Mouse (Mus musculus) kidney, postnatal 36 days (tissue): ENCODE results near the gene Vti1a.

Experiments used
- DNase-seq, 2 experiments: peaks; one replicate each; pipeline ENCODE4 v3.0.0; 2021 to 2022; ENCODE audit warnings: mixed read lengths in 2 of 2

Gene Vti1a

DNA sequence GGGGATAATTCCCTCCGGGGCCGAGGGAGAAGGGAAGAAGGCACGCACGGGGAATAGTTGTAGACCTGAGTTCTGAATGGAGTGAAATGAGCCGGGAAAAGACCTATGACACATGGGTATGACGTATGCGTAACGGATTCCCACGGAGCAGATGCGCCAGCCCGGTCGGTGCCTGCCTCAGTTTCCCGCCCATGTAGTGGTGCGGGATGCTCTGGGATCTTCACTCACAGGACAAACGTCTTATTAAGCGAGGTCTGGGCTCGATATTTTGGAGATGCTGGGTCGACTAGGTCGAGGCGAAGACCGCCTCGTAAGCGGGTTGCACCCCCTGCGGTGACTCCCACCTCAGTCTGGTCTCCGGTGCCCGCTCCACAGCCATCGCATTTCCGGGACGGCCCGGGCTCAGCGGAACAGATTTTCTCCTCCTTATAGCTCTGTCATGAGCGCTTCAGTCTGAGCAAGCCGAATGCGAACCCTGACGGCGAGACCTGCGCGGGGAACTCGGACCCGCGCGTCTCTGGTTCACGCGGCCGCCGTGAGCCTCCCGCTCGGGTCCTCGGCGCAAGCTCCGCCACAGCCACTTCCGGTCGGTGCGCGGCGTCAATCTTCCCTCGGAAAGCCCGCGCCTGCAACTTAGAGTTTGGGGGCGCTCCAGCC lies 515 bp upstream of the Vti1a start, which contains the start of gene Zdhhc6:
TSS of gene Zdhhc6 (minus strand) at position 581 of the 657 bp plus-strand sequence.
- peak; percentile 75 to 92 for DNase-seq

GRCm38 (mm10) chr19:55316901-55317300 lies 806 bp downstream of the Vti1a start:
- no peak for DNase-seq

GRCm38 (mm10) chr19:55319036-55319435 lies 2.9 kb downstream of the Vti1a start:
- DNase-seq = peak in 1 of 2 experiments; percentile 38

GRCm38 (mm10) chr19:55319521-55319920 lies 3.4 kb downstream of the Vti1a start:
- peak; percentile 8 to 33 for DNase-seq

- DNase-seq = no peak
These were observed 6.5 kb downstream of the Vti1a start for GRCm38 (mm10) chr19:55322604-55323003.

- no peak for DNase-seq
These were observed 11.4 kb downstream of the Vti1a start for GRCm38 (mm10) chr19:55327510-55327909.

DNA sequence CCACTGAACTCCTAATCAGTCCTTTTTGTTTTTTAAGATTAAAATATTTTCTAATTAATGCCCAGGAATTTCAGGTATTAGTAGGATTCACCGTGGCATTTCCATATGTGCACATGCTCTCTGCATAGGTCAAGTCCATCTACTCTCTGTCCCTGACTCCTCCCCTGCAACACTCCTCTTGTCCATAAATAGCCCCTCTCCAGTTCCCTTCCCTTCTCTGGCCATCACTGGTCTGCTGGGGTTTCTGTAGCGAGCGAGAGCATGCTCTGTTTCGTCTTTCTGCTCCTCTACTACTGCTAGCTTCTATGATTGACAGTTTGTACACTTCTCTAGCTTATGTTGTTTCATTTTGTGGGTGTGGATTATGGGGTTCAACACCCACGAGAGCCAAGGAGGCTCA lies 15.7 kb downstream of the Vti1a start:
- no peak for DNase-seq

DNA sequence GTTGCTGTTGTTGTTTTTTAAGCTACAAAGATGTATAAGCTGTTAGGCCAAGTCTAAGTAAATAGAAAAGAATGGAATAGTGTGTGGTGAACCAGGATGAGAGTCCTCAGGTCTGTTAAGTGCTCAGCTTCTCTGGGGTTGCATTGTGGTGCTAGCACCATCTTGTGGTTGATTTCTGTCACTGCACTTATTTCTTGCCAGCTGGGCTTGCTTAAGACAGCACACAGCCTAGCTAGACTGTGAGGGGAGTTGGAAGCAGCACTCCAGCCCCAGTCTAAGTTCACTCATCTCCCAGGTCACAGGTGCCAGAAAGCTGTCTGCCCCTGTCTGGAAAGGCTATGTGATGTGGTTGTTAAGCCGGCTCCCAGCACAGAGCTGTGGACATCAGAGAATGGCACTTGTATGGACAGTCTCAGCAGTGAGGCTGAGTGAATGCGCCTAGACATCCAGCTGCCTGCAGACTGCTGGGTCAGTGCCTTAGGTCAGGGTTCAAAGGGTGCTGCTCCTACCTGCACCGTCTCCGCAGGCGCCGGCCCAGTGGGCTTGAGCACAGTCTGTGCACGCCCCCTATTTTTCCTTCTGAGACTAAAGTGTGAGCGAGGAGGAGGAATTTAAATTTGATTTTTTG lies 16.7 kb downstream of the Vti1a start:
- peak; percentile 71 for DNase-seq

DNA sequence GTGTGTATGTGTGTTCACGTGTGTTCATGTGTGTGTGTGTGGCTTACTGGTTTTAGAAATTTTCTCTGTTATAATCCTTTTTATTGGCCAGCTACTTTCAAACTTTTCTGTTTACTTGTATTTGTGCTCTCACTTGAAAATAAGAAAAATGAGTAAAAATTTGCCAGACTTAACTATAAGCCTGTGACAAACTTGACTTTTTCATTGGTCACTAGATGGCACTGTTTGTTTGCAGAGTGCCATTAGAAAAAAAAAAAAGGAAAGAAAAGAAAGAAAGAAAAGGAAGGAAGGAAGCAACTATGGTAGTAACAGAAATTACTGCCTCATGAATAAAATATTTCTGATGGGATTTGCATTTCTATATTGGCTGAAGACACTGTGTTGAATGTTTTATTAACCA lies 19.8 kb downstream of the Vti1a start:
- DNase-seq = peak in 1 of 2 experiments; percentile 23

DNA sequence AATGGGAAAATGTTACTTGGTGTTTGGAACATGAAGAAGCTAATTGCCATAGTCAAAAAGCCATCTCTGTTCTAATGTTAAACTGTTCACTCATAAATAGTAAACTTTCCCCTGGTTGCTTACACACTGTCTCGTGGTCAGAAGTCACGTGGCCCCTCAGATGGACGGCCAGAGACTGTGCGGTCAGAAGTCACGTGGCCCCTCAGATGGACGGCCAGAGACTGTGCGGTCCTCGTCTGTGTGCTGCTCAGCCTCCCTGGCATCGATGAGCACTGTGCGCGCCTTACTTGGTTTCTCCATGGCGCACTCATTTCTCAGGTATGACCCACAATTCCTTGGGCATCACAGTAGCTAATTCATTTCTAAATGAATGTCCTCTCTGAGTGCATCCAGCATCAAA lies 20.3 kb downstream of the Vti1a start:
- DNase-seq = peak; percentile 57 to 65

- DNase-seq = no peak
These were observed 21.0 kb downstream of the Vti1a start for GRCm38 (mm10) chr19:55337066-55337465.

GRCm38 (mm10) chr19:55337664-55338063 lies 21.6 kb downstream of the Vti1a start:
- no peak for DNase-seq

GRCm38 (mm10) chr19:55340521-55340920 lies 24.4 kb downstream of the Vti1a start:
- DNase-seq = no peak

- DNase-seq = no peak
These were observed 25.3 kb downstream of the Vti1a start for GRCm38 (mm10) chr19:55341377-55341776.

- no peak for DNase-seq
These were observed 26.3 kb downstream of the Vti1a start for GRCm38 (mm10) chr19:55342423-55342822.

DNA sequence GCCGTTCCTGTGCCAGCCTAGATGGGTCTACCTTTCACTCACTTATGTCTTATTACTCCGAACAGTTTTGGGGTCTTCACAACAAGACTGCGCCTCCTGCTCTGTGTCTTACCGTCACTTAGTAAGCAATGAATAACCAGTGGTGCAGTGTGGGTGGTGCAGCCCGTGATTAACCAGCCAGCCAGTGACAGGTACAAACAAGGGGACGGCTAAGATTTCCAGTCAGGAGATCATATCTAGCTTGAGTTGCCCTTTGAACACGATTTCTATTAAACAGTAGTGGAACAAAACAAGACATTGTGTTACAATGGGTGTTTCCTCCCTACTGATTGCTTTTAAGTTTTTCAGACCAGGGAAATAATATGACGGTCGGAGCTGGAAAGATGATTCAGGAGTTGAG lies 27.2 kb downstream of the Vti1a start:
- peak in 1 of 2 experiments; percentile 13 for DNase-seq

- DNase-seq = no peak
These were observed 32.1 kb downstream of the Vti1a start for GRCm38 (mm10) chr19:55348187-55348586.

DNA sequence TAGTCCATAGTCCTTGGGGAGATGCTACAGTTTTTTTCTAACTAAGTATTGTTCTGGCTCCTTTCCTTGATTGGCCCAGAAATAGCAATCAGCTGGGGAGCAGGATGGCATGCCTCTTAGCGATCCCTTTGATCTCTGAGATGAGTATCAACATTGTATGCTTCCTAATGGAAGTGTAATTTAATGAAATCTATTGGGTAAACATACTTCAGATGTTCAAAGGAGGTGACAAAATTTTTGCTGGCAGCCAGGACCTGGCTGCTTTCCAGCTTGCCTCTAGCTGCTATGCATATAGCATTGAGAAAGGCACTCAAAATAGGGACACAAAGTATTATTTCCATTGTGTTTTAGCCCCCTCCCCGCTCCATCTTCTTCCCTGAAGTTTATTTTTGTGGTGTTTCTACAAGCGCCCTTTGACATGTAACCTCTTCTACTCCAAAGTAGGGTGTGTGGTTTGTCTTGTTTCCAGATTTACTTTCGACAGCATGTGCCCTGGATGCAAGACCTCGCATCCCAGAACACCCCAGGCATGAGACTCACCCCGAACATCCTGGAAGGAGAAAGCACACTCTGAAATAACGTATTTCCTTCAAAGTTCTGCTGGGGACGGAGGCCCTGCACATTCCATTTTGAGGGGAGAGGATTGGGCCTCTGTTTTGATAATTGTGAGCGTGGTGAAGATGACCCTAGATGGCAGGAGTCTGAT lies 34.7 kb downstream of the Vti1a start:
- DNase-seq = no peak

DNA sequence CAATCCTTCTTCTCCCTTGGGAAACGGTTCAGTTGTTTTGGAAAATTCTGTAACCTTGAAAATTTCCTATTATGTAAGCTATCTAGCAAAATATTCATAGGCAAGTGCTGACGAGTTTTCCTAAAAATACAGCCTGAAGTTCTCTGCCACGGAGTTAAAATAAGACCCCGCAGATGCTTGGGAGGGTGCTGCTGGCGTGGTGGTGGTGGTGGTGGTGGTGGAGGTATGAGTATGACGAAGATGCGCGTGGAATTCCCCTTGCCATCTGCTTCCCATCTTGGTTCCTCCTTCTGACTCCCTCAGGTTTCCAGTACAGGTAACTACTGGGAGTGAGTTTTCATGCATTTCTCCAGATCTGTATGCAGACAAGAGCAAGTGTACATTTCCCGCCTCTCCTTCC lies 46.5 kb downstream of the Vti1a start:
- no peak for DNase-seq

GRCm38 (mm10) chr19:55369691-55370090 lies 53.6 kb downstream of the Vti1a start:
- DNase-seq = no peak

GRCm38 (mm10) chr19:55376331-55376730 lies 60.2 kb downstream of the Vti1a start:
- DNase-seq = no peak

DNA sequence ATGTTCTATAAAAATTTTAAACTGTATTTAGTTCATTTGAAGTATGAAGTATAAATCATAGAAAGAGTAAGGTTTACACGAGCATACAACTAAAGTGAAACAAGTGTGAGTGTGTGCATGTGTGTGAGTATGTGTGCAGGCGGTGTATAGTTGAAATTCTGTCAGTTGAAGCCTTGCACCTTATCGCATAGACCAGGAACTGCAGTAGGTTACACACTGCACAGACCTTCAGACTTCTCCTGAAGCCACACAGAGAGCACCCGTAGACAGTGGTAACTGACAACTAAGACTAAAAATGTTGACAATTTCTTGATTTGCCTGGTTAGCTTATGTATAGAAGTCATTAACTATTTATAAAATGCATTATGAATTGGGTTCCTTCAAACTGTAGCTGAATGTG lies 61.4 kb downstream of the Vti1a start:
- no peak for DNase-seq

DNA sequence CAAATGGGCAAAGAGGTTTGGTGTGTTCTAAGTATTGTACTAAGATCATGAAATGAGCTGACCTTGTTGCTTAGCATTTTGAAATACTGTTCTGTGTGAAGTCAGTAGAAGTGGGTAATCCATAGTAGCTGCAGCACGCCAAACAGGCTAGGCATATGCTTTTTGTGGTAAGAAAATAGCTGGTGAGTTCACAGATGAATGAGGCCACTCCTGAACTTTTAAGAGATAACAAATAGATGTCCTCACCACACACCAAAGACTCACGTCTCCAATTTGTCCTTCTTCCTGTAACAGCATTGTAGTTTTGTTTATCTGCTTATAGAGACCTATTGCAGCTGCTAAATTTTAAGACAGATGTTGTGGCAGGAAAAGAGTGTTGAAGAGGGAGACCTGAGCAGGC lies 62.8 kb downstream of the Vti1a start:
- no peak for DNase-seq

GRCm38 (mm10) chr19:55380764-55381163 lies 64.7 kb downstream of the Vti1a start:
- DNase-seq = no peak
